Mouse (Mus musculus) fibroblast of lung, adult 2 months (primary cell): ENCODE data around the gene Snap47.

Experiments
- DNase-seq: peaks from one replicate; pipeline ENCODE4 v3.0.0-alpha.2; 2011; ENCODE audit warnings: low read depth

Gene Snap47

GRCm38 (mm10) chr11:59421967-59422366 lies 29.0 kb downstream of the Snap47 start:
- no peak for DNase-seq

- no peak for DNase-seq
Observed at GRCm38 (mm10) chr11:59421436-59421835, 29.6 kb downstream of the Snap47 start.

DNA sequence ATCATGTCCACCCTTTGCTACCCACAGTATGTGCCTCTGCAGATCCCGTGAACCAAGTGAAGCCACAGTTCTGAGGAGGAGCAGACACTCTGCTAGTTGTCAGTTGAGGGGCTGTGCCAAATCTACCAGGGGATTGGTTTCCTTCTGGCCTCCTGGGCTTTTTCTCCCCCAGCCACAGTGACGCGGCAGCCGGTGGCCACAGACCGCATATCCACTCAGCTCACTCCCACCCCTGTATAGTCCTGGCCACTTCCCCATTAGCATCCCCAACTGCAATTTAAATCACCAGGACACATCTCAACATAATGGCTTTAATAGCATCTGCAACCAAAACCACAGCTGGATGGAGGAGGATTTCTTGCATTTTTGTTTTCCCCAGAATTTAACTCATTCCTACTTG lies 32.3 kb downstream of the Snap47 start:
- DNase-seq: no peak

DNA sequence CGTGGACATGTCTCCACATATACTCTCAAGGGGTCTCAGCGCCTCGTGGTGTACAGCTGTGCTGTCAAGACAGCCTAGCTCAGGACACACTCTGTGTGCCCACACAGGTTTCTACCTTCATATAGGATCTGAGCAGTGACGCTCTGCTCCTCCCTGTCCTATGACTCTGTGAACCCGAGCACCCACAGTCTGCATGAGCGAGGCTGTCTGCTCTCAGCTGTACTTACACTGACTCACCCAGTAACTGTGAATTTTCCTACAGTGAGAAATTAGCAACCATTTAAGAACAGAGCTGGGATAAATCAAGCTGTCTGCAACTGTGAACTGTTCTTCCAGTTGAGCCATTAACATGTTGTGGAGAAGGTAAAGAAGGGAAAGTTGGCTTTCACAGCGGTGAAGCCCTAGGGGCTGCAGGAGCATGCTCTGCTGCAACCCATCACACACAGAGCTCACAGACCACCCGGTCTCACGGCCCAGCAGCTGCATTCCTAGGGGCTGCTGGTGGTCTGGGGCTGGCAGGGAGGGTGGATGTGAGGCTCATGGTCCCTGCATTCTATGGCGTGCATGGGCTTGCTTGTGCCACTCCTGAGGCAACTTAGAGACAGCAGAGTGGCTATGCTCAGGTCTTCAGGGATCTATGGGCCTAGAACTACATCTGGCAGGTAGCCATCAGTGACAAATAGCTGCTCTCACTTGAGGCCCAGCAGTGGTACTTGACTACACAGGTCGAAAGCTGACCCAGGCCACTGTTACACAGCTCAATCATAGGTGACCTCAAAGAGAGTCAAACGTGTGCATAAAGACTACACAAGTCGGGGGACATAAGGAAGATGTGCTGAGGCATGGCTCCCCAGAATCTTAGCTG lies 37.8 kb downstream of the Snap47 start:
- no peak for DNase-seq

- DNase-seq: no peak
Observed at GRCm38 (mm10) chr11:59412058-59412457, 38.9 kb downstream of the Snap47 start.

GRCm38 (mm10) chr11:59410851-59411250 lies 40.1 kb downstream of the Snap47 start:
- no peak for DNase-seq

DNA sequence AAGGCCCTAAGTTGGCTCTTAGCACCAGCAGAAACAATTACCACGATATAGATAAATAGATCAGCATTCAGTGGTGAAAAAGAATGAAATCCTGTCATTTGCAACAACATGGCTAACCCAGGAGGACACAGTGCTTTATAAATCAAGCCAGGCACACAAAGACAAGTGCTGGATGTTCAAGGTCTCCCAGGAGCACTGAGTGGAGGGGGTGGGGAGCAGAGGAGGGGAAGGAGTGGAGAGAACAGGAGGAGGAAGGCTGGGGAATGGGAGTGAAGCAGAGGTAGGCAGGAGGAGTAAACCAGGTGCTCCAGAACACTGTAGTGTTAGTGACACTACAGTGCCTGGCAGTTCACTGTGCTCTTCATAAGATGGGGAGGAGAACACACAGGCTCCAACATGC lies 45.2 kb downstream of the Snap47 start:
- DNase-seq: no peak

DNA sequence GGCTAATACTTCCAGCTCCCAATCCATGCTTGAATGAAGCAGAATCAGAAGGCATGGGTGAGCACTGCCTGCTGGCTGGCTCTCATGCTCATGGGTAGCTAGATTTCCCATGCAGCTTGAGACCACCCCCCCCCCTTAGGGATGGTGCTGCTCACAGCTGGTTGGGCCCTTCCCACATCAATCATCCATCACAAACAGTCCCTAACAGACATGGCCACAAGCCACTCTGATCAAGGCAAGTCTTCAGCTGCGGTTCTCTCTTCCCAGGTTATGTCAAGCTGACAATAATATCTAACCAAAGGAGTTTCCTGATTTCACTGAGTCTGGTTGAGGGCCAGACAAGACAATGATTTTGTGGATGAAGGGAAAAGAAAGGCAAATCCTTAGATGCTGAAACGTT lies 50.1 kb downstream of the Snap47 start:
- DNase-seq: no peak

- no peak for DNase-seq
Observed at GRCm38 (mm10) chr11:59399830-59400229, 51.2 kb downstream of the Snap47 start.

DNA sequence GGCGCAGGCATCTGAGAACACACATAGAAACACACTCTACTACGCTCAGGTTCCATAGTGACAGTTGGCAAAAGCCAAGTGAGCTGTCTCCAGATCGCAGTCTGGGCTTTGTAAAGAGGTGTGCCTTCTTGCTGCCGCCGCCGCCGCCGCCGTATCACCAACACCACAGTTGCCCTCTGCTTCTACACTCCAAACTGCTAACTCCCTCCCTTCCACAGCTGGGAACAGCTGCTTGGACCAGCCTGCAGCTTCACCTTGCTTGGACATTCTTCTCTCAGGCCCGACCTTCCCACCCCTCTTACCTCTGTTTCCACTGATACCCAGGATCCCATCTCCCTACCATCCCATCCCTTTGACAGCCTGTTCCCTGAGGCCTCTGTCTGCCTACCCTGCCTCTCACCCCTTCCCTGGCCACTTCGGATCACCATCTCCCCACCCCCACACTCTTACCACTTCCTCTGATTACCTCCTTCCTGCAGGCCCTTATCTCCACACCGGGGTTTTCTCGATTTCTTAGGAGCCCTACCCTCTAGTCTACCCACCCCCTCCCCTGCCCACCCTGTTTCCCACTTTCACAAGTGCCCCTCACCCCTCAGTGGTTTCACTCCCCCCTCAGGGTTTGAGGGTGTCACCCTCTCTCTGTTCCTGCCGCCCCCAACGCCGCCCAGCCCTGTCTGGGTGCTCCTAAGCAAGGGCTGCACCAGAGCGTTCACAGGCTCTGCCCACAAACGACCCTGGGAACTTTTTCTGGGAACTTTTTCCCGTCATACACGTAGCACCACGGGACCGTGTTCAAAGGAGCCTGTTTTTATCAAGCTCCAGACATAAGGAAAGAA lies 53.2 kb downstream of the Snap47 start:
- DNase-seq: no peak

- no peak for DNase-seq
Observed at GRCm38 (mm10) chr11:59394451-59394850, 56.5 kb downstream of the Snap47 start.

GRCm38 (mm10) chr11:59393591-59393990 lies 57.4 kb downstream of the Snap47 start:
- DNase-seq: peak; percentile 71

DNA sequence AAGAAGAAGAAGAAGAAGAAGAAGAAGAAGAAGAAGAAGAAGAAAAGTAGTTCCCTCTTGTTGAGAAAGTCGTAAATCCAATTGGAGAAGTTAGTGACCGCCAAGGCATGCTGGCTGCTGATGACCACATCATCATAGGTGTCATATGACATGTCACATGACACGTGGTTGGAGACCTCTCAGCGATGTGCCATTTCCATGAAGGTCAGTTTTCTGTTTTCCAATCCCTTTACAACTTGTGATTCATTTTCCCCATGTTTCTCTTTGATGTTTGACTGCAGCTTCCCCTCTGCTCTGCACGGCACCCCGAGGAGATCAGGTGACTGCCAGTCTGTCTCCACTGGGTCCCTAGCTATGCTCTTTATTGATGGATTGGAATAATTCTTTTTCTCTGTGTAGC lies 58.7 kb downstream of the Snap47 start:
- no peak for DNase-seq

DNA sequence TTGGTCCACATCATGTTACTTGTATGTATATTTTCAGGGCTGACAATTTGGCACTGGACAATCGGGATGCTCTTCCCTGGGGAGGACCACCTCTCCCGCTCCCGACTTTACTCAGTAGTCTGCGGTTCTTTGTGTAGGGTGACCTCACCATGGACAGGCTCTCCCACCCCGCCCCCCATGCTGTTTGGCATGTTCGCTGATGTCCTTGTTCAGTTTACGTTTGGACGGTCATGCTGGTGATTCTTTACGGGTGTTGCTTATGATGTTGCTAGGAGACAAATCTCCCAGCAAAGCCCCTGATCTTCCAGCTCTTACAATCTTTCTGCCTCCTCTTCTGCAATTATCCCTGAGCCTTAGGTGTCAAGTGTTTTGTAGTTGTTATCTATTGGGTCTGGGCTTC lies 60.5 kb downstream of the Snap47 start:
- DNase-seq: no peak

GRCm38 (mm10) chr11:59389617-59390016 lies 61.4 kb downstream of the Snap47 start:
- no peak for DNase-seq

DNA sequence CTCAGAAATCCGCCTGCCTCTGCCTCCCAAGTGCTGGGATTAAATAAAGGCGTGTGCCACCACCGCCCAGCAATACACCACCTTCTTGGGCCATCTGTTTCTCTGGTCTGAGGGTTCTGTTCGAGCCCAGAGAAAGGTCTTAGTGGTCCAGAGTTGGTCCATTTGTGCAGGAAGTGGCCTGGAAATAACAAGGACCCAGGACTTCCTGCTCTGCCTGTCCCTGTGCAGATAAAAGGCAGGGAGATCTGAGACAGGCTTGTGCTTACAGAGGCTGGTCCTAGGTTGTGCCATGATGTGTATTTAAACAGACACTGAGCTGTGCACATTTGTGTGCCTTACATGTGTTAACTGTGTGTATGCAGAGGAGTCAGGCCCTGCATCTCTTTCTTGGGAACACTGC lies 62.2 kb downstream of the Snap47 start:
- no peak for DNase-seq

- DNase-seq: no peak
Observed at GRCm38 (mm10) chr11:59387471-59387870, 63.5 kb downstream of the Snap47 start.

GRCm38 (mm10) chr11:59385123-59385522 lies 65.9 kb downstream of the Snap47 start:
- no peak for DNase-seq

- DNase-seq: peak; percentile 74
Observed at GRCm38 (mm10) chr11:59384441-59384959, 66.5 kb downstream of the Snap47 start.

DNA sequence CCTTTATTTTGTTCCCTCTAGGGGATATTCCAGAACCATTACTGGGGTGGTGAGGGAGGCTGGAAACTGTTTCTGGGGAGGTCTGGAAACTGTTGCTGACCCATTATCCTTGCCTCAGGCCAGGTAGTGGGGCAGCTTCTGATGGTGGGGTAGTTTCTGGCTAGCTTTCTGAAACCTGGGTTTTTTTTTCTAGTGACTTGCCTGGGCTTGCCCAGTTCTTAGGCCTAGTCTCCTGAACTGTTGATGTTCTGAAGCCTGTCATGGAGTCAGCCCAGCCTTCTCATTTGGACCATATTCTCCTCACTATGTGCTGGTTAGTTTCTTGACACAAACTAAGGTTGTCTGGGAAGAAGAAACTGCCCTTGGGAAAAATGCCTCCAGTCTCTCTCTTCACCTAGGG lies 71.4 kb downstream of the Snap47 start:
- DNase-seq: no peak

DNA sequence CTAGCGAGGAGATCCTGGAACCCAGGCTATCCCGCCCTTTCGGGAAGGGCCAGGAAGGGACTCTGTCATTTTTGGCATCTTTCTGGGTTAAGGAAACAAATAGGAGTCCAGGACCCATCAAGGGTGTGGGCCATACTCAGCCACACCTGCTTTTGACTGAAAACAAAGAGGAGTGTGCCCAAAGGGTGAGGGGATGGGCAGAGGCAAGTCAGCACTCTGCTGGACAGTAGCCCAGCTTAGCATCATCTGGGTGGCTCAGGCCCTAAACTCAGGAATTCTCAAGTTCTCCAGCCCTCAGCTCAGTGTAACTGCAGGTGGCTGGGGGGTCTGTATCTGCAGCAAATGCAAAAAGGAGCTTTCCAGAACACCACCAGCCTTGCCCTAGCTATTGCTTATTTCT lies 73.0 kb downstream of the Snap47 start:
- no peak for DNase-seq

DNA sequence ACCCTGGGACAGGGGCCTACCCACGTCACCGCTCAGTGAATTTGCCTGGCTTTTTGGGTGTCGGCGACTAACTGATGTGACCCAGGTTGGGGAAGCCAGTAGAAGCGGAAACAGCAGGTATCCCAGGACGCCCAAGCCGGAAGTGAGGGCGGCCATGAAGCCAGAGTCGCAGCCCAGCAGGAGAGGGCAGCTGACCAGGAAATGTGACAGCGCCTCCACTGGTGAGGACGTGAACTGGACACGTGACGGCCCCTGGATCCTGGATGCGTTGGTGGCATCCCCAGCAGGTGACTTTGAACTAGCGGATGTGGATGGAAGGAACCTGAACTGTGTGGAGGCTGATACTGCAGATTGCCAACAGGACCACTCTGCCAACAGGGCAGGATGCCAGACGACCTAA lies 75.5 kb downstream of the Snap47 start, which contains the start of gene Prss38:
Gene Prss38 (minus strand): TSS at position 183 of the 400 bp plus-strand sequence.
- DNase-seq: no peak

GRCm38 (mm10) chr11:59369848-59370247 lies 81.1 kb downstream of the Snap47 start:
- no peak for DNase-seq
